ENCODE assay signal across 9 mouse cellular contexts in genomic region chr11:112784903-112785381, GRCm38 (mm10). TPM values are rescaled to one million over a fixed set of nuclear protein-coding genes. Genes with fewer than 3 reads are reported as not detected.
DNase-seq lines count a peak whose midpoint lies in the region; ATAC-seq and TF ChIP-seq lines count a peak whose summit lies in the region.
"Had no signal": no experiment of that assay in that cellular context is flagged by ENCODE, and none has a peak within 500 bp of the region (broad histone marks: within the 10 kb centered on the region; RNA-seq: fewer than 3 reads in every experiment).

No protein-coding gene starts in this region.

- peak overlapping the region; percentile 67 for H3K27ac ChIP-seq in layer of hippocampus, adult 2 months
- no peak overlapping the region for H3K27ac ChIP-seq in liver, embryonic 12.5 days
- H3K27ac ChIP-seq: macrophage had no signal

- H3K4me2 ChIP-seq in liver, embryonic 12.5 days, result peak overlapping the region; percentile 60

- TF ChIP-seq CTCF in layer of hippocampus, adult 2 months (conservative IDR thresholded peaks at IDR 0.05), result no peak

- no peaks in the 10 kb centered on the region for H3K36me3 ChIP-seq in liver, embryonic 12.5 days

- peaks cover 9% of the 10 kb centered on the region for H3K4me1 ChIP-seq in liver, embryonic 12.5 days

- DNase-seq in layer of hippocampus, adult 2 months (ENCODE audit: low spot score in 2 of 2), result peak in 1 of 2 experiments; percentile 20
- DNase-seq in layer of hippocampus, adult 11-12 months (ENCODE audit: low spot score), result no peak
- peak; percentile 73 for DNase-seq in embryo, embryonic 9.5 days (ENCODE audit: extremely low spot score)
- DNase-seq in heart, postnatal 4 days, result peak; percentile 28
- DNase-seq in right cerebral cortex, adult 18-20 months, result peak; percentile 34
- DNase-seq in ovary, postnatal 36 days (ENCODE audit: low spot score), result no peak
- no peak for DNase-seq in kidney, postnatal 14 days

- peak overlapping the region; percentile 52 for H3K4me3 ChIP-seq in layer of hippocampus, adult 2 months
- peak overlapping the region; percentile 31 for H3K4me3 ChIP-seq in liver, embryonic 12.5 days

- no peaks in the 10 kb centered on the region for H3K9me3 ChIP-seq in liver, embryonic 12.5 days (replicated peaks)

- WGBS in liver, embryonic 12.5 days (ENCODE audit: insufficient replicate concordance), result 4% methylated on average over 34 of the region's 34 CpGs

- no peak overlapping the region for H3K9ac ChIP-seq in liver, embryonic 12.5 days

- peaks cover 86% of the 10 kb centered on the region for H3K27me3 ChIP-seq in liver, embryonic 12.5 days (replicated peaks)

- ATAC-seq in liver, embryonic 12.5 days, result no peak

RNA-seq across cellular contexts. Expression of gene Sox9, which starts 2.9 kb away (rescaled TPM):
- 10 to 100 TPM; 27.7 to 31.5 TPM for total RNA-seq in layer of hippocampus, adult 2 months (2021)
- total RNA-seq in heart, postnatal 4 days (2021), result 10 to 100 TPM; 11.1 to 11.9 TPM
- 2.4 and 2.7 TPM in 2 replicates for polyA plus RNA-seq in liver, embryonic 12.5 days (2016; fragmentation: Nextera tagmentation; extraction: Ambion mirVana)
- polyA plus RNA-seq: macrophage had no signal

Comparison
In these comparisons a context has a peak if more than half of its experiments do, and no peak if none do; other contexts are left out.
1. DNase-seq: peak in embryo, embryonic 9.5 days (single experiment), heart, postnatal 4 days (single experiment) and right cerebral cortex, adult 18-20 months (single experiment); none in layer of hippocampus, adult 11-12 months (single experiment), ovary, postnatal 36 days (single experiment) and kidney, postnatal 14 days (single experiment).